Mouse (Mus musculus) urinary bladder, postnatal 36 days (tissue): ENCODE measurements at regions not wholly inside any gene's neighbourhood (a gene's known extent, or its start where the extent isn't known, plus 50 kb on each side); places are given as distances from the start of the nearest gene placed in this dataset.

Experiments used
- DNase-seq, 2 experiments: peaks; one replicate each; pipeline ENCODE4 v3.0.0; 2022; ENCODE audit warnings: low spot score in 2 of 2, mixed read lengths in 1 of 2

GRCm38 (mm10) chr17:7680658-7681057 is 146.4 kb downstream of the Fndc1 start:
- DNase-seq = no peak

- DNase-seq = no peak
These were observed 147.3 kb downstream of the Fndc1 start for GRCm38 (mm10) chr17:7679786-7680185.

GRCm38 (mm10) chr17:7678898-7679297 is 148.2 kb downstream of the Fndc1 start:
- DNase-seq = no peak

- no peak for DNase-seq
These were observed 149.3 kb downstream of the Fndc1 start for GRCm38 (mm10) chr17:7677796-7678195.

GRCm38 (mm10) chr17:7677301-7677700 is 149.8 kb downstream of the Fndc1 start:
- DNase-seq = no peak

GRCm38 (mm10) chr17:7676776-7677175 is 150.3 kb downstream of the Fndc1 start:
- no peak for DNase-seq

- DNase-seq = no peak
These were observed 152.6 kb downstream of the Fndc1 start for GRCm38 (mm10) chr17:7674511-7674910.

- no peak for DNase-seq
These were observed 159.3 kb downstream of the Fndc1 start for GRCm38 (mm10) chr17:7667826-7668225.

GRCm38 (mm10) chr17:7666781-7667398 is 160.2 kb downstream of the Fndc1 start:
- DNase-seq = no peak

- DNase-seq = no peak
These were observed 160.9 kb downstream of the Fndc1 start for GRCm38 (mm10) chr17:7666207-7666606.

- no peak for DNase-seq
These were observed 161.4 kb downstream of the Fndc1 start for GRCm38 (mm10) chr17:7665686-7666085.

- no peak for DNase-seq
These were observed 162.9 kb downstream of the Fndc1 start for GRCm38 (mm10) chr17:7663896-7664880.

- no peak for DNase-seq
These were observed 170.6 kb downstream of the Fndc1 start for GRCm38 (mm10) chr17:7656503-7656902.

- DNase-seq = no peak
These were observed 171.1 kb downstream of the Fndc1 start for GRCm38 (mm10) chr17:7655966-7656365.

GRCm38 (mm10) chr17:7654064-7654564 is 173.0 kb downstream of the Fndc1 start:
- DNase-seq = peak in 1 of 2 experiments; percentile 37

GRCm38 (mm10) chr17:7652037-7652436 is 175.1 kb downstream of the Fndc1 start:
- DNase-seq = no peak

GRCm38 (mm10) chr17:7650417-7650816 is 176.7 kb downstream of the Fndc1 start:
- DNase-seq = no peak

- no peak for DNase-seq
These were observed 182.1 kb downstream of the Fndc1 start for GRCm38 (mm10) chr17:7644857-7645481.

GRCm38 (mm10) chr17:7643640-7644039 is 183.5 kb downstream of the Fndc1 start:
- no peak for DNase-seq

GRCm38 (mm10) chr17:7642442-7642887 is 184.6 kb downstream of the Fndc1 start:
- no peak for DNase-seq

- no peak for DNase-seq
These were observed 192.8 kb downstream of the Fndc1 start for GRCm38 (mm10) chr17:7634291-7634664.
